Mouse (Mus musculus): ENCODE measurements around the gene Stmn3. TPM values are rescaled to one million over a fixed set of nuclear protein-coding genes. Genes with fewer than 3 reads are reported as not detected.

Stmn3 gene
- polyA plus RNA-seq, 1 experiment from 2014 or later, result 133 TPM

- H3K27ac ChIP-seq (replicated peaks), result no peak overlapping the region
- no peak for DNase-seq (ENCODE audit: low spot score)
- H3K36me3 ChIP-seq, result peaks cover 92% of the 10 kb centered on the region
- 91% methylated on average over 1 of the region's 1 CpGs for WGBS
- H3K4me1 ChIP-seq, result no peaks in the 10 kb centered on the region
- H3K9me3 ChIP-seq (replicated peaks), result no peaks in the 10 kb centered on the region
- H3K27me3 ChIP-seq (ENCODE audit: low read depth, poor library complexity, severe bottlenecking), result no peaks in the 10 kb centered on the region
- H3K4me3 ChIP-seq, result no peak overlapping the region
Observed at GRCm38 (mm10) chr2:181276766-181277165, 37.5 kb downstream of the Stmn3 start.

DNA sequence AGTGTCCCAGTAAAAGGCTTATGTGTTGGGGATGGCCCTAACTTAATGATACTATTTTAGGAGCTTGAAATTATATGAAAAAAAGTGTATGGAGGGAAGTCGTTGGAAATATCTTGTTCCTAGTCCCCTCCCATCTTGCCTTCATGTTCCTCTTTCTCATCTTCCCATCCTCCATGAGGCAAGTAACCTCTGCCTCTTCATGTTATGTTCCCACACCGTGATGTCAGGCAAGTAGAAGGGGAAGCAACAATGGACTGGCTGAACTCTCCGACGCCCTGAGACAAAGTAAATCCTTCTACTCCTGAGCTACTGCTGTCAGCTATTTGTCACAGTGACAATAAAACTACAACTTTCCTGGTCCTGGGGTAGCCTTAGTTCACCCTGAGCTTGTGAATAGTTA lies 39.7 kb downstream of the Stmn3 start:
- Histone ChIP-seq H3K27me3 (ENCODE audit: low read depth, poor library complexity, severe bottlenecking) (no peaks in the 10 kb centered on the region), H3K4me1 (no peaks in the 10 kb centered on the region), H3K27ac (replicated peaks) (no peak overlapping the region), H3K36me3 (peaks cover 94% of the 10 kb centered on the region), H3K9me3 (replicated peaks) (no peaks in the 10 kb centered on the region), H3K4me3 (no peak overlapping the region)
- 88% methylated on average over 4 of the region's 4 CpGs for WGBS
- DNase-seq (ENCODE audit: low spot score), result no peak

GRCm38 (mm10) chr2:181273829-181274228 lies 40.5 kb downstream of the Stmn3 start:
- no peak overlapping the region for H3K27ac ChIP-seq (replicated peaks)
- no peak for DNase-seq (ENCODE audit: low spot score)
- no peaks in the 10 kb centered on the region for H3K9me3 ChIP-seq (replicated peaks)
- peaks cover 95% of the 10 kb centered on the region for H3K36me3 ChIP-seq
- H3K27me3 ChIP-seq (ENCODE audit: low read depth, poor library complexity, severe bottlenecking), result no peaks in the 10 kb centered on the region
- no peaks in the 10 kb centered on the region for H3K4me1 ChIP-seq
- no peak overlapping the region for H3K4me3 ChIP-seq
- WGBS, result 97% methylated on average over 2 of the region's 2 CpGs

DNA sequence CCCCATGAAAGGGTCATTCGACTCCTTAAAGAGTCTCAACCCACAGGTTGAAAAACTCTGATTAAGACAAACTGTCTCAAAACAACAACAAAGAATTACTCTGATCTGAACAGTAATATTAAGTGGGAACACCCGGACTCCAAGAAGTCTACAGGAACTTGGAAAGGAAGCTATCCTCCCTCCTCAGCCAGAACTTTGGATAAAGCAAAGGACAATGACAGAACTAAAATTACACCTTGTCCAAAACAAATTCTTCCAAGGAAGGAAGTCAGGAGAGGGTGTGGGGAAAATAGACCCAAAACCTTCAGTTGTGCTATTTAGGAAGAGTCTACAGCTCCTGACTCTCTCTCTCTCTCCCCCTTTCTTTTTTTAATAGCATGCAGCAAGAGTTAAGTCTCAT lies 42.2 kb downstream of the Stmn3 start:
- no peak for DNase-seq (ENCODE audit: low spot score)
- Histone ChIP-seq H3K27ac (replicated peaks) (no peak overlapping the region), H3K36me3 (peaks cover 95% of the 10 kb centered on the region), H3K27me3 (ENCODE audit: low read depth, poor library complexity, severe bottlenecking) (no peaks in the 10 kb centered on the region), H3K9me3 (replicated peaks) (no peaks in the 10 kb centered on the region), H3K4me1 (no peaks in the 10 kb centered on the region), H3K4me3 (no peak overlapping the region)
- 88% methylated on average over 2 of the region's 2 CpGs for WGBS

DNA sequence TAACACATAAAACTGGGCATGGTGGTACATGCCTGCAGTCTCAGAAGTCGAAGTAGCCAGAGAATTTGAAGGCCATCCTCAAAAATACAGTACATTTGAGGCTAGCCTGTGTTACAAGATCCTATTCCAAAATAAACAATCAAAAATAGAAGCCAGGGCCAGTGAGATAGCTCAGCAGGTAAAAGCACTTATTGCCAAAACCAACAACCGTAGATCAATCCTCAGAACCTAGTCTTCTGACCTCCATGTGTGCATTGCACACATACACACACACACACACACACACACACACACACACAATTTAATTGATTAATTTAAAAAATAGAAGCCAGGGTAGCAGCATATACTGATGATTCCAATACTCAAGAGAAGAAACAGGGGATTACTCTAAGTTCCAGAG lies 47.5 kb downstream of the Stmn3 start:
- no peaks in the 10 kb centered on the region for H3K9me3 ChIP-seq (replicated peaks)
- no peaks in the 10 kb centered on the region for H3K27me3 ChIP-seq (ENCODE audit: low read depth, poor library complexity, severe bottlenecking)
- no peak overlapping the region for H3K27ac ChIP-seq (replicated peaks)
- peaks cover 95% of the 10 kb centered on the region for H3K36me3 ChIP-seq
- H3K4me3 ChIP-seq, result no peak overlapping the region
- no peaks in the 10 kb centered on the region for H3K4me1 ChIP-seq
- DNase-seq (ENCODE audit: low spot score), result no peak
- 92% methylated on average over 2 of the region's 2 CpGs for WGBS

Other genes with a start within 250 kb of the Stmn3 start
- gene Kcnq2, start 179.2 kb downstream of the Stmn3 start, polyA plus RNA-seq (2016; fragmentation: Nextera tagmentation; extraction: Ambion mirVana), result 3.5 and 9.7 TPM in 2 replicates
- gene Eef1a2, start 157.5 kb downstream of the Stmn3 start, polyA plus RNA-seq (2016; fragmentation: Nextera tagmentation; extraction: Ambion mirVana), result 0.29 TPM in 1 of 2 replicates, not detected in the other
- gene Ppdpf, start 127.3 kb downstream of the Stmn3 start, polyA plus RNA-seq (2016; fragmentation: Nextera tagmentation; extraction: Ambion mirVana), result 375 and 418 TPM in 2 replicates
- gene Ptk6, start 111.7 kb downstream of the Stmn3 start, polyA plus RNA-seq (2016; fragmentation: Nextera tagmentation; extraction: Ambion mirVana), result 0.07 TPM in 1 of 2 replicates, not detected in the other
- 0.10 and 0.20 TPM in 2 replicates for gene Srms, start 101.3 kb downstream of the Stmn3 start, polyA plus RNA-seq (2016; fragmentation: Nextera tagmentation; extraction: Ambion mirVana)
- gene Fndc11, start 94.5 kb downstream of the Stmn3 start, polyA plus RNA-seq (2016; fragmentation: Nextera tagmentation; extraction: Ambion mirVana), result 0.10 and 0.15 TPM in 2 replicates
- gene Helz2, start 72.5 kb downstream of the Stmn3 start, polyA plus RNA-seq (2016; fragmentation: Nextera tagmentation; extraction: Ambion mirVana), result 0.62 and 0.78 TPM in 2 replicates
- 18.1 and 21.8 TPM in 2 replicates for gene Gmeb2, start 26.5 kb downstream of the Stmn3 start, polyA plus RNA-seq (2016; fragmentation: Nextera tagmentation; extraction: Ambion mirVana)
- gene Rtel1, start 5.2 kb upstream of the Stmn3 start, polyA plus RNA-seq (2016; fragmentation: Nextera tagmentation; extraction: Ambion mirVana), result 61.5 and 71.4 TPM in 2 replicates
- gene Zgpat, start 50.4 kb upstream of the Stmn3 start, polyA plus RNA-seq (2016; fragmentation: Nextera tagmentation; extraction: Ambion mirVana), result 45.0 and 50.5 TPM in 2 replicates
- 79.2 and 85.6 TPM in 2 replicates for gene Arfrp1, start 50.9 kb upstream of the Stmn3 start, polyA plus RNA-seq (2016; fragmentation: Nextera tagmentation; extraction: Ambion mirVana)
- 26.0 and 32.2 TPM in 2 replicates for gene Lime1, start 65.6 kb upstream of the Stmn3 start, polyA plus RNA-seq (2016; fragmentation: Nextera tagmentation; extraction: Ambion mirVana)
- gene Zbtb46, start 144.9 kb upstream of the Stmn3 start, polyA plus RNA-seq (2016; fragmentation: Nextera tagmentation; extraction: Ambion mirVana), result 16.8 and 19.0 TPM in 2 replicates
- 0.07 TPM in 1 of 2 replicates, not detected in the other for gene Abhd16b, start 178.7 kb upstream of the Stmn3 start, polyA plus RNA-seq (2016; fragmentation: Nextera tagmentation; extraction: Ambion mirVana)
- gene Tpd52l2, start 182.6 kb upstream of the Stmn3 start, polyA plus RNA-seq (2016; fragmentation: Nextera tagmentation; extraction: Ambion mirVana), result 164 and 167 TPM in 2 replicates
- 95.6 and 110 TPM in 2 replicates for gene Dnajc5, start 206.0 kb upstream of the Stmn3 start, polyA plus RNA-seq (2016; fragmentation: Nextera tagmentation; extraction: Ambion mirVana)

Data from midbrain, embryonic 10.5 days (tissue).